Mouse (Mus musculus) C2C12 (cell line): ENCODE measurements around the gene Pafah1b3.

Experiments
- CEBPB ChIP-seq: IDR thresholded peaks from one replicate; pipeline ENCODE4 v1.6.1; 2011; ENCODE audit warnings: low read depth, mild to moderate bottlenecking, control low read depth, moderate library complexity
- CTCF ChIP-seq: IDR thresholded peaks from one replicate; pipeline ENCODE4 v1.5.1; 2011; ENCODE audit not compliant: control insufficient read depth, insufficient read depth, insufficient read length
- FOSL1 ChIP-seq: IDR thresholded peaks from one replicate; pipeline ENCODE4 v1.8.0; 2011; ENCODE audit warnings: mild to moderate bottlenecking, low read length; ENCODE audit not compliant: poor library complexity, insufficient read depth, severe bottlenecking
- MAX ChIP-seq: IDR thresholded peaks from one replicate; pipeline ENCODE4 v1.6.1; 2011; ENCODE audit warnings: mild to moderate bottlenecking, control low read depth
- MYOD1 ChIP-seq: IDR thresholded peaks from one replicate; pipeline ENCODE4 v1.6.1; 2011; ENCODE audit warnings: low read depth; ENCODE audit not compliant: control insufficient read depth, insufficient read length
- MYOG ChIP-seq: IDR thresholded peaks from one replicate; pipeline ENCODE4 v1.6.1; 2011; ENCODE audit not compliant: control insufficient read depth, insufficient read length; ENCODE audit errors: extremely low read depth
- USF1 ChIP-seq: IDR thresholded peaks from one replicate; pipeline ENCODE4 v1.6.1; 2011; ENCODE audit warnings: low read depth, mild to moderate bottlenecking, control low read depth, moderate library complexity

DNA sequence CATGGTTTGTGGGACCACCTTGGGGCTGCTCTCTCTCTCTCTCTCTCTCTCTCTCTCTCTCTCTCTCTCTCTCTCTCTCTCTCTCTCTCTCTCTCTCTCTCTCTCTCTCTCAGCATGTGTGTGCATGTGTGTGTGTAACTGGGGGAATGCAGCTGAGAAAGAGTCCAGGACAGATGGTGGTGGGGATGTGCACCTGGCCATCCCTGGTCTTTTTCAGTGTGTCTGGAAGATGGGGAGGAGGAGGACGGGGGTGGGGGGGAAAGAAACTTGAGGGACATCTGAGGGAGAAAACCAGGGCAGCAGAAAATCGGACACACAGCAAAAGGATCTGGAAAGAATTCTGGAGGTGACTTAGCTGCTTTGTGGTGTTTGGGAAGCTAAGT lies 8.8 kb upstream of the Pafah1b3 start:
- TF ChIP-seq MAX (no peak), CTCF (no peak), USF1 (no peak), MYOG (no peak), MYOD1 (no peak), FOSL1 (no peak), CEBPB (no peak)
